Mouse (Mus musculus) liver, embryonic 16.5 days (tissue): ENCODE measurements at regions not wholly inside any gene's neighbourhood (a gene's known extent, or its start where the extent isn't known, plus 50 kb on each side); places are given as distances from the start of the nearest gene placed in this dataset.

Experiments used
- ATAC-seq: fragments of 200-750 bp; cut with Nextera tagmentation; 2 replicates; pipeline ENCODE4 v1.8.0; 2017; ENCODE audit warnings: low read depth, mild to moderate bottlenecking, moderate number of reproducible peaks, moderate library complexity
- H3K27ac ChIP-seq: fragments of 300-500 bp; sonication (generic); 2 replicates; pipeline ENCODE4 v1.5.1; 2014; ENCODE audit warnings: mild to moderate bottlenecking, low read length
- H3K27me3 ChIP-seq: fragments of 300-500 bp; sonication (generic); 2 replicates; pipeline ENCODE4 v1.6.1; 2014; ENCODE audit warnings: low read depth, low read length, mixed read lengths; ENCODE audit not compliant: control insufficient read depth, insufficient read depth
- H3K36me3 ChIP-seq: fragments of 300-500 bp; sonication (generic); 2 replicates; pipeline ENCODE4 v1.6.1; 2014; ENCODE audit warnings: mild to moderate bottlenecking; ENCODE audit not compliant: control insufficient read depth, insufficient read depth
- H3K4me1 ChIP-seq: fragments of 300-500 bp; sonication (generic); 2 replicates; pipeline ENCODE4 v1.6.1; 2014; ENCODE audit warnings: low read depth, low read length, mixed read lengths; ENCODE audit not compliant: control insufficient read depth
- H3K4me2 ChIP-seq: fragments of 300-500 bp; sonication (generic); 2 replicates; pipeline ENCODE4 v1.6.1; 2014; ENCODE audit warnings: low read depth, low read length, mixed read lengths
- H3K4me3 ChIP-seq: fragments of 300-500 bp; sonication (generic); 2 replicates; pipeline ENCODE4 v1.5.1; 2014; ENCODE audit warnings: low read depth, mild to moderate bottlenecking, low read length
- H3K9ac ChIP-seq: fragments of 300-500 bp; sonication (generic); 2 replicates; pipeline ENCODE4 v1.6.1; 2014; ENCODE audit warnings: low read depth, low read length
- H3K9me3 ChIP-seq: fragments of 300-500 bp; sonication (generic); replicated peaks from 2 replicates; pipeline ENCODE4 v1.6.1; 2016; ENCODE audit warnings: low read length; ENCODE audit not compliant: control insufficient read depth
- WGBS: fragments of 180-500 bp; shearing (Covaris S2); extraction: QIAGEN DNeasy Blood & Tissue Kit; methylation state at CpG from one replicate; pipeline ENCODE4 v1.1.7; 2014; ENCODE audit not compliant: insufficient replicate concordance; 5-methylcytosine and 5-hydroxymethylcytosine counted together

DNA sequence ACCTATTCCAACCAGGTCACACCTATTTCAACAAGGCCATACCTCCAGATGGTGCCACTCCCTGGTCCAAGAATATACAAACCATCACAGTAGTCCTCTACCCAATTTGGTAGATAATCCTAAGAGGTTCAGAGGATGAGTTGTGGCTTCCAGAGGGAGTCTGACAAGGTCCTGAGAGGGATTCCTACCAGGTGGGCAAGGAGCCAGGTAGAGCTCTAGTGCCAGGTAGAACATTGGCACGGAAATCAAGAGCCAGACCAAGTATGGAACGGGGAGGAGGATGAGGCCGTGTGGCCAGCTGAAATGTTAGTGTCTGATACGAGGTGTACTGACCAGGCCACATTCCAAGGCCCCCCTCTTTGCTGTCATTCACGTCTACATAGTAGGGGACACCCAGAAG, 153.0 kb downstream of the Slc30a10 start:
- Histone ChIP-seq H3K27me3 (no peaks in the 10 kb centered on the region), H3K4me3 (no peak overlapping the region), H3K4me1 (no peaks in the 10 kb centered on the region), H3K27ac (no peak overlapping the region), H3K36me3 (no peaks in the 10 kb centered on the region), H3K9me3 (no peaks in the 10 kb centered on the region), H3K9ac (no peak overlapping the region), H3K4me2 (no peak overlapping the region)
- no peak for ATAC-seq
- 54% methylated on average over 5 of the region's 5 CpGs for WGBS

DNA sequence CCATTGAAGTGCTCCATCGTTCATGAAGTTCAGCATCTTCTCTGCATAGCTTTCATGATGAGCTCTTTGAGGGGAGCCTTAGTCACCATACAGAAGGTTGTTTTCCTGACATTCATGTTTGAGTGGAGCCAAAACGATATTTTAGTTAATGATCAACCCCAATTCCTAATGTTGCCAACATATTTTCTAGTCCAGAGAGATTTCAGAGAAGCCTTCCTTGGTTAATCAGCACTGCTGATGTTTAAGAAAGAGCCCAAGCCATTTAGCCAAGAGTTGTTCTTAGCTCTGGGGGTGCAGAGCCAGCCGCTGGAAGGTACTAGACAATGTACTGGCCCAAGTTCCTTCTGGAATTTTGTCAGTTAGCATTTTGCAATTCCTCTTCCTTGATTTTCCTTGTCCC, 153.8 kb downstream of the Slc30a10 start:
- H3K4me3 ChIP-seq = no peak overlapping the region
- no peaks in the 10 kb centered on the region for H3K4me1 ChIP-seq
- 59% methylated on average over 3 of the region's 3 CpGs for WGBS
- no peak overlapping the region for H3K27ac ChIP-seq
- H3K9ac ChIP-seq = no peak overlapping the region
- no peak overlapping the region for H3K4me2 ChIP-seq
- no peaks in the 10 kb centered on the region for H3K9me3 ChIP-seq
- H3K36me3 ChIP-seq = no peaks in the 10 kb centered on the region
- ATAC-seq = no peak
- no peaks in the 10 kb centered on the region for H3K27me3 ChIP-seq

DNA sequence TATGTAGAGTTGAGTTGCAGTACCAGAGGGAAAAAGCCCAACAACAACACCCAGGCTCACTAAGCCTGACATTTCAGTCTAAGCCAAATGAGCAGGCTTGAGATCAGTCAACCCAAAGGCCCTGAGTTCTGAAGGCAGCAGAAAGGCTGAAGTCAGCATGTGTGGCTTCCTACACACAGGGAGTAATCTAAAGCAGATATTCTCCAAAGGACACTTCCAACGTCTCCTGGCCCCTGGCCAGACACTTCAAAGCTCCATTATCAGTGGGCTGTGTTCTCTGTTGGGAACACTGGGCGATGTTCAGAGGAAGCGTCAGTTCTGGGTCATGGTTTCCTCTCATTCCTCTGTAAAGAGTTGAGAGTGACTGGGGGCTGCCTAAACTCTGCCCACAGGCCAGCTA, 155.9 kb downstream of the Slc30a10 start:
- peak; percentile 24; the same call in 1 of the 2 replicates for ATAC-seq

DNA sequence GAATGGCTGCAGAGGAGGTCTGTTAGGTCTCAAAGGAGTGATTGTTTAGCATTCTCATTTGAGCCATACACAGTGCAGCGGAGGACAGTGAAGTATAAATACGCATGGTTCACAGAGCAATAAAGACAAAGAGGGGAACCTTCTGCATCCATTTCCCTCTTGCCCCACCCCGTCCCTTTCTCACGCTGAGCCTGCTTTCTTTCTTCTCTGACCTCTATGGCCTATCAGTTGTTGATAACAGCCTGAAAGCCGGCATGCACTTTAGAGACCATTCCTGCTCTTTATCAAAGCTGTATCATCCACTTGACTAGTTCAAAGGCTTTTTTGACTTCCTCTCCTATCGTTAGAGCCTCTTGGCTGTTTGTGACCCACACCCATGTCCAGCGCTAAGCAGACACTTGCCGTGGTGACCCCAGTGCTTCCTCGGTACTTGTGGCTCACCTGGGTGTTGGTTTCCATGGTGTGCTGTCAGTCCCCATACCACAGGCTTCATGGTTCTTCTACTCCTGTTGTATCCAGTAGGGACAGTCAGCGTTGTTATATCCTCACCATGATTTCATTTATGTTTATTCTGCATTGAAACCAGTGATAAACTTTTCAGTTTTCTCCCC, 161.3 kb downstream of the Slc30a10 start:
- Histone ChIP-seq H3K4me3 (no peak overlapping the region), H3K9me3 (no peaks in the 10 kb centered on the region), H3K27ac (no peak overlapping the region), H3K9ac (no peak overlapping the region), H3K27me3 (no peaks in the 10 kb centered on the region), H3K4me2 (no peak overlapping the region), H3K4me1 (no peaks in the 10 kb centered on the region), H3K36me3 (no peaks in the 10 kb centered on the region)
- WGBS = 26% methylated on average over 10 of the region's 10 CpGs
- ATAC-seq = no peak

More for the DNA sequence above, 155.9 kb downstream of the Slc30a10 start:
- H3K9ac ChIP-seq = no peak overlapping the region
- H3K36me3 ChIP-seq = no peaks in the 10 kb centered on the region
- no peak overlapping the region for H3K4me3 ChIP-seq
- no peaks in the 10 kb centered on the region for H3K9me3 ChIP-seq
- H3K4me2 ChIP-seq = no peak overlapping the region
- 54% methylated on average over 3 of the region's 3 CpGs for WGBS
- no peaks in the 10 kb centered on the region for H3K27me3 ChIP-seq
- no peak overlapping the region for H3K27ac ChIP-seq
- H3K4me1 ChIP-seq = no peaks in the 10 kb centered on the region

DNA sequence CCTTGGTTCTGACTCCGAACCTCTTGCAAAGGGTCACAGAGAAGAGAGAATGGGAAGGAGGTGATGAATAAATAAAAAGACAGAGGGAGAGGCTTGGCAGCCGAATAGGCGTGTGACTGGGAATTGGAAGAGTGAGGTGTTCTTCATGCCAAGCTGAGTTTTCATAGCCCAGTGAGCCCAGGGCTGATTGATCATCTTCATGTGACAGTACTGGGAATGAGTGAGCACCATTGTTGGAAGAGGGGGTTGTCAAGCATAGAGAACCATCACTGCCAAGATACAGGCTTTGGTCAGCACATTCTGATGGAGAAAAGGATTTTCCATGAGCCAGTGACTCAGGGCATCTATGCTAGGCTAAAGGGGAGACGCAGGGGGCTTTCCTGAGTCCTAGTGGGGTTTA, 163.0 kb downstream of the Slc30a10 start:
- H3K27me3 ChIP-seq = no peaks in the 10 kb centered on the region
- H3K4me3 ChIP-seq = no peak overlapping the region
- H3K27ac ChIP-seq = no peak overlapping the region
- ATAC-seq = no peak
- H3K4me1 ChIP-seq = no peaks in the 10 kb centered on the region
- 56% methylated on average over 4 of the region's 4 CpGs for WGBS
- H3K36me3 ChIP-seq = no peaks in the 10 kb centered on the region
- no peak overlapping the region for H3K9ac ChIP-seq
- no peaks in the 10 kb centered on the region for H3K9me3 ChIP-seq
- H3K4me2 ChIP-seq = no peak overlapping the region

DNA sequence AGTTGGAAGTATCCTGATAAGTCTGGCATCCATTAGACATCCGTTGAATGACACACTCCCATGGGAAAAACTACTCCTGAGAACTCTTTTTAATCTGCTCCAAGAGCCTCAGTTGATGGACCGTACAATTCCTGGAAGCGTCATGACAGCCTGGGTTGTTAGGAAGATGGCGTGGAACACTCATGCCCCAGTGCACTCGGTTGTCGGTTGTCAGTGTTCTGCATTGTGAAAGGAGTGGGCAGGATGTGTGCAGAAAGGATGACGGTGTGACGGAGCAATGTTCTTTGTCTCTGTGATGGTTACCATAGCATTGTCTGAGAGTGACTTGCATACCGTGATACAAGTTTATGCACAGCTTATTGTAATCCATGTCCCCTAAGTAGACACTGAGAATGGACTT, 164.4 kb downstream of the Slc30a10 start:
- H3K27ac ChIP-seq = no peak overlapping the region
- no peak overlapping the region for H3K4me3 ChIP-seq
- no peak overlapping the region for H3K9ac ChIP-seq
- 61% methylated on average over 9 of the region's 9 CpGs for WGBS
- no peaks in the 10 kb centered on the region for H3K9me3 ChIP-seq
- H3K27me3 ChIP-seq = no peaks in the 10 kb centered on the region
- ATAC-seq = no peak
- H3K4me1 ChIP-seq = no peaks in the 10 kb centered on the region
- no peak overlapping the region for H3K4me2 ChIP-seq
- no peaks in the 10 kb centered on the region for H3K36me3 ChIP-seq

DNA sequence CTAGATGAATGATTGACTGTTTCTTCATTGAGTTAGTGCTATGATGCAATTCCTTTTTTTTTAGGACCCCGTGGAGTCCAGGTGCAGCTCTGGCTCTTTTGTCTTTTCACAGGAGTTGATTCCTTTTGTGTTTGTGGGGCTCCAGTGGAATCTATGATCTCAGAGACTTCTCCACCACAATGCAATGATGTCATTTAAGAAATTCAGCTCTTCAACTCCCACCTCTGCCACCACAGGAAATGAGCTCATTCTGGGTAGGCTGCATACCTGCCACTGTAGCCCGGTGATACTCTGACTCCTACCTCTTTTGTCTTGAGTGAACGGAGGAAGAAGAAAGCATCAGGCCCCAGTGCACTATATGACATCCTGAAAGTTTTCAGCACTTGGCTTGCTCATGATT, 173.8 kb downstream of the Slc30a10 start:
- no peaks in the 10 kb centered on the region for H3K27me3 ChIP-seq
- H3K4me1 ChIP-seq = no peaks in the 10 kb centered on the region
- WGBS = 37% methylated on average over 3 of the region's 3 CpGs
- no peak overlapping the region for H3K9ac ChIP-seq
- no peaks in the 10 kb centered on the region for H3K9me3 ChIP-seq
- H3K36me3 ChIP-seq = no peaks in the 10 kb centered on the region
- H3K4me2 ChIP-seq = no peak overlapping the region
- no peak overlapping the region for H3K4me3 ChIP-seq
- no peak overlapping the region for H3K27ac ChIP-seq
- no peak for ATAC-seq

DNA sequence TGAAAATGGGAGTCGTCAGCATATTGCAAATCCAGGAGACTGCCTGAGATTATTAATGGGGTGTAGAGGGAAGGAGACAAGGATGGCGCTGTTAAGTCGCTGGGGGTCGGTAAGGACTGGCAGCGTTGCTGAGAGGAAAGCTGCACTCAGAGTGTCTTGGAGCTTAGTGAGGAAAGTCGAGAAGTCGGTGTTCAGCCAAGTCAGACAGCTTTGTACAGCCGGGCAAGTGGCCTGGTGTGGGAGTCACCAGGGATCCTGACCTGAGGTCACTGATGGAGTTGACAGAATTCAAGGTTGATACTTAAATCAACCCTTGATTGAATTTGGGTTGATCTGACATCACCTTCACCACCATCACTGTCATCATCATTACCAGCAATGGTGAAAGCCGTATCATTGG, 175.3 kb downstream of the Slc30a10 start:
- no peak for ATAC-seq
- 64% methylated on average over 9 of the region's 9 CpGs for WGBS

DNA sequence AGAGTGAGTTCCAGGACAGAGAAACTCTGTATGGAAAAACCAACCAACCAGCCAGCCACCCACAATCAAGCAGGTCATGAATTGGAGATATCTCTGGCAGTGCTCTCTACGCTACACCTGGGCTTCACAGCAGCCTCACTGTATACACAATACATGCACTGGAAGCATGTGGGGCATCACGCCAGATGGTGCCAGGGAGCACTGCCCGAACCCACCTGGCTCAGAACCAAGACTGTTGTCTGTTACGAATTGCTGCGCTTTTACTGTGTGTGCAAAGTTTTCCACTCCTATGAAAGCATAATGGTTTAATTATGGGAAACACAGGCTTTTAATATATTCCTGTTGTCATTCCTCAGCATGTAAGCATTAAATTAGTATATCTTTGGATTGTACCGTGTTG, 184.0 kb downstream of the Slc30a10 start:
- H3K9me3 ChIP-seq = no peaks in the 10 kb centered on the region
- no peak overlapping the region for H3K9ac ChIP-seq
- no peak for ATAC-seq
- no peak overlapping the region for H3K4me3 ChIP-seq
- no peak overlapping the region for H3K27ac ChIP-seq
- no peaks in the 10 kb centered on the region for H3K4me1 ChIP-seq
- no peak overlapping the region for H3K4me2 ChIP-seq
- H3K27me3 ChIP-seq = no peaks in the 10 kb centered on the region
- WGBS = 74% methylated on average over 6 of the region's 6 CpGs
- H3K36me3 ChIP-seq = no peaks in the 10 kb centered on the region

More for the DNA sequence above, 175.3 kb downstream of the Slc30a10 start:
- Histone ChIP-seq H3K4me1 (no peaks in the 10 kb centered on the region), H3K9ac (no peak overlapping the region), H3K4me3 (no peak overlapping the region), H3K27ac (no peak overlapping the region), H3K27me3 (no peaks in the 10 kb centered on the region), H3K9me3 (no peaks in the 10 kb centered on the region), H3K36me3 (no peaks in the 10 kb centered on the region), H3K4me2 (no peak overlapping the region)
